ENCODE assay signal across 10 mouse cellular contexts in the genomic region with DNA sequence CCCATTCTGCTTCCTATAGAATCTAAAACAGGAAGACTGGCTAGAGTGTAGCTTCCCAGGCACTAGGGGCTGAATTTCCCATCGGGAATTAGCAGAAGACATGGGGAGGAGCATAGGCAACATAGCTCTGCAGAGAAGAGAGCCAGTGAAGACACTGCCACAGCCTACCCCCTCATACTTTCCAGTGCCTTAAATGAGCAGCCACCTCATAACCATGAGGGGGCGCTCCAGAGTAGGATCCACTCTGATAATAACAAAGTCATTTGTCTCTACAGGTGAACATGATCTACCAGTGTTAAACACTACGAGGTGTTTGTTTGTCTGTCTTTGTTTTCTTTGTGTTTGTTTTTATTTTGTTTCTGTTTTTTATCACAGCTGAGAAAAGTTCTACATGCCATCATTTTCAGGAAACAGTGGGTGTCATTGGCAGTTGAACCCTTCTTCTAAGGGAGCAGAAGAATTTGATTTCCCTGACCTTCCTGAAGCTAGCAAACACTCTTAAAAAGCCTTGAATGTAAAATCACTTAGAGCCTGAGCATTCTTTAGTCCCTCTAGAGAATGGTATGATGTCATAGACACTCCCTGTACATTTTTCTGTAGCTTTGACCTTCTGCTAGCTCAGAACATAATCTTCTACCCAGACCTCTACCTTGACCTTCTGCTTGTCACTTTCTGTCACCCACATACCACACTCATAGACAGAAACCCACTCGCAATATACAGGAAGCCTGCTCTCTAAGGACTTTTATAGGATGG.
DNase-seq lines count a peak whose midpoint lies in the region.
"Had no signal": no experiment of that assay in that cellular context is flagged by ENCODE, and none has a peak within 500 bp of the region (broad histone marks: within the 10 kb centered on the region; RNA-seq: fewer than 3 reads in every experiment).

No protein-coding gene starts in this region.

- intact Hi-C loops in heart, postnatal 36 days (cut with DNase I) = no loop called here

- DNase-seq in adrenal gland, postnatal 10 days = peak; percentile 14
- DNase-seq in adrenal gland, adult 2 months = no peak
- peak; percentile 6 to 19 for DNase-seq in kidney, postnatal 36 days
- no peak for DNase-seq in kidney, adult 18-20 months
- peak; percentile 2 for DNase-seq in thymus, postnatal 0 days (ENCODE audit: low spot score)
- no peak for DNase-seq in thymus, adult 18-20 months
- peak; percentile 25 for DNase-seq in thymus, postnatal 4 days
- no peak for DNase-seq in heart, postnatal 36 days
- DNase-seq: kidney, adult 11 months; layer of hippocampus, postnatal 36 days had no signal

Comparison
In these comparisons a context has a peak if more than half of its experiments do, and no peak if none do; other contexts are left out.
1. DNase-seq: peak in adrenal gland, postnatal 10 days (single experiment), kidney, postnatal 36 days (2 of 2), thymus, postnatal 0 days (single experiment) and thymus, postnatal 4 days (single experiment); none in adrenal gland, adult 2 months (single experiment), kidney, adult 18-20 months (single experiment), thymus, adult 18-20 months (0 of 2) and heart, postnatal 36 days (0 of 2).